Mouse (Mus musculus) megakaryocyte, embryonic 14.5 days (primary cell): ENCODE results near the gene Abhd2. TPM values are rescaled to one million over a fixed set of nuclear protein-coding genes. Genes with fewer than 3 reads are reported as not detected.
A peak's percentile ranks its signal among the peaks of the same experiment; 100 is the strongest.

Experiments used
- H3K27me3 ChIP-seq: replicated peaks from 2 replicates; pipeline ENCODE3; 2012; ENCODE audit warnings: inconsistent platforms
- H3K36me3 ChIP-seq: replicated peaks from 2 replicates; pipeline ENCODE3; 2012; ENCODE audit warnings: low read length, inconsistent platforms, mixed read lengths
- H3K4me1 ChIP-seq: 2 replicates; pipeline ENCODE4 v1.6.1; 2012; ENCODE audit warnings: inconsistent platforms
- H3K4me3 ChIP-seq: replicated peaks from 2 replicates; pipeline ENCODE3; 2012; ENCODE audit warnings: moderate library complexity, mild to moderate bottlenecking, inconsistent platforms
- H3K9me3 ChIP-seq: 2 replicates; pipeline ENCODE4 v1.6.1; 2012; ENCODE audit warnings: inconsistent platforms
- FLI1 ChIP-seq: IDR thresholded peaks from 2 replicates; pipeline ENCODE4 v1.6.1; 2012; ENCODE audit warnings: low read length, inconsistent platforms, mixed read lengths
- GATA1 ChIP-seq: IDR thresholded peaks from 3 replicates; pipeline ENCODE4 v1.6.1; 2012; ENCODE audit warnings: mixed read lengths, low read length, inconsistent platforms, borderline replicate concordance
- polyA plus RNA-seq: library from polyadenylated mRNA; stranded (reverse); fragments of >175 nt; gene quantifications from 2 replicates; pipeline ENCODE4 v1.2.3, GENCODE M21; 2012; ENCODE audit warnings: low replicate concordance; ENCODE audit not compliant: insufficient read depth

The Abhd2 gene
- polyA plus RNA-seq, 1 experiment: 18.2 TPM

- Histone ChIP-seq H3K4me3 (peak overlapping the region; percentile 80), H3K36me3 (no peaks in the 10 kb centered on the region), H3K27me3 (peaks cover 58% of the 10 kb centered on the region), H3K9me3 (no peaks in the 10 kb centered on the region), H3K4me1 (peaks cover 36% of the 10 kb centered on the region)
- no peak for TF ChIP-seq FLI1
- TF ChIP-seq GATA1: no peak
Measured at GRCm38 (mm10) chr7:79246039-79246670, 26.8 kb upstream of the Abhd2 start.

- peaks cover 34% of the 10 kb centered on the region for H3K4me1 ChIP-seq
- H3K27me3 ChIP-seq: peaks cover 55% of the 10 kb centered on the region
- no peak overlapping the region for H3K4me3 ChIP-seq
- TF ChIP-seq FLI1 (no peak), GATA1 (no peak)
- no peaks in the 10 kb centered on the region for H3K9me3 ChIP-seq
- H3K36me3 ChIP-seq: no peaks in the 10 kb centered on the region
Measured at GRCm38 (mm10) chr7:79247408-79247807, 25.6 kb upstream of the Abhd2 start.

GRCm38 (mm10) chr7:79247881-79248389 lies 25.1 kb upstream of the Abhd2 start:
- TF ChIP-seq FLI1: no peak
- Histone ChIP-seq H3K27me3 (peaks cover 50% of the 10 kb centered on the region), H3K9me3 (peaks cover 3% of the 10 kb centered on the region; the same call in 1 of the 2 replicates), H3K36me3 (no peaks in the 10 kb centered on the region), H3K4me1 (peaks cover 34% of the 10 kb centered on the region), H3K4me3 (no peak overlapping the region)

GRCm38 (mm10) chr7:79249581-79249980 lies 23.4 kb upstream of the Abhd2 start:
- Histone ChIP-seq H3K4me1 (peaks cover 46% of the 10 kb centered on the region), H3K4me3 (no peak overlapping the region), H3K9me3 (peaks cover 11% of the 10 kb centered on the region), H3K27me3 (peaks cover 39% of the 10 kb centered on the region), H3K36me3 (no peaks in the 10 kb centered on the region)
- TF ChIP-seq FLI1 (no peak), GATA1 (no peak)

GRCm38 (mm10) chr7:79254248-79254888 lies 18.6 kb upstream of the Abhd2 start:
- peaks cover 46% of the 10 kb centered on the region for H3K27me3 ChIP-seq
- H3K36me3 ChIP-seq: no peaks in the 10 kb centered on the region
- no peak for TF ChIP-seq FLI1
- no peak for TF ChIP-seq GATA1
- peak overlapping the region; percentile 79 for H3K4me3 ChIP-seq
- H3K9me3 ChIP-seq: peaks cover 16% of the 10 kb centered on the region
- peaks cover 42% of the 10 kb centered on the region for H3K4me1 ChIP-seq

- H3K4me1 ChIP-seq: peaks cover 46% of the 10 kb centered on the region
- peaks cover 16% of the 10 kb centered on the region for H3K9me3 ChIP-seq
- no peak for TF ChIP-seq FLI1
- TF ChIP-seq GATA1: no peak
Measured at GRCm38 (mm10) chr7:79255350-79255749, 17.6 kb upstream of the Abhd2 start.

GRCm38 (mm10) chr7:79255752-79256151 lies 17.2 kb upstream of the Abhd2 start:
- Histone ChIP-seq H3K27me3 (peaks cover 50% of the 10 kb centered on the region), H3K36me3 (no peaks in the 10 kb centered on the region), H3K4me1 (peaks cover 46% of the 10 kb centered on the region), H3K9me3 (peaks cover 18% of the 10 kb centered on the region), H3K4me3 (no peak overlapping the region)
- TF ChIP-seq GATA1: no peak
- no peak for TF ChIP-seq FLI1

More at GRCm38 (mm10) chr7:79255350-79255749, 17.6 kb upstream of the Abhd2 start:
- H3K27me3 ChIP-seq: peaks cover 50% of the 10 kb centered on the region
- no peak overlapping the region for H3K4me3 ChIP-seq
- H3K36me3 ChIP-seq: no peaks in the 10 kb centered on the region

GRCm38 (mm10) chr7:79256716-79257115 lies 16.3 kb upstream of the Abhd2 start:
- Histone ChIP-seq H3K36me3 (no peaks in the 10 kb centered on the region), H3K9me3 (peaks cover 21% of the 10 kb centered on the region), H3K27me3 (peaks cover 46% of the 10 kb centered on the region), H3K4me3 (no peak overlapping the region), H3K4me1 (peaks cover 47% of the 10 kb centered on the region)
- TF ChIP-seq FLI1: no peak
- no peak for TF ChIP-seq GATA1

- Histone ChIP-seq H3K4me3 (no peak overlapping the region), H3K36me3 (no peaks in the 10 kb centered on the region), H3K4me1 (peaks cover 63% of the 10 kb centered on the region), H3K27me3 (peaks cover 58% of the 10 kb centered on the region), H3K9me3 (peaks cover 11% of the 10 kb centered on the region)
- TF ChIP-seq FLI1: no peak
- no peak for TF ChIP-seq GATA1
Measured at GRCm38 (mm10) chr7:79258981-79259542, 13.9 kb upstream of the Abhd2 start.

GRCm38 (mm10) chr7:79262478-79262877 lies 10.5 kb upstream of the Abhd2 start:
- TF ChIP-seq FLI1 (no peak), GATA1 (no peak)
- Histone ChIP-seq H3K27me3 (peaks cover 49% of the 10 kb centered on the region), H3K4me3 (no peak overlapping the region), H3K4me1 (peaks cover 54% of the 10 kb centered on the region), H3K36me3 (no peaks in the 10 kb centered on the region), H3K9me3 (peaks cover 6% of the 10 kb centered on the region)
